In genomic region chr19:10771995-10772394, GRCm38 (mm10) we compare ENCODE assay signal across 17 mouse cellular contexts. TPM values are rescaled to one million over a fixed set of nuclear protein-coding genes. Genes with fewer than 3 reads are reported as not detected.
"Had no signal": no experiment of that assay in that cellular context is flagged by ENCODE, and none has a peak within 500 bp of the region (broad histone marks: within the 10 kb centered on the region; RNA-seq: fewer than 3 reads in every experiment).

No protein-coding gene starts in this region.

- H3K9ac ChIP-seq: neural tube, embryonic 13.5 days; neural tube, embryonic 15.5 days; stomach, embryonic 15.5 days had no signal

- DNase-seq: retina, postnatal 1 day; right cerebral cortex, adult 18-20 months; right cerebral cortex, postnatal 14 days; right cerebral cortex, postnatal 25 days; right cerebral cortex, postnatal 4 days; spleen, adult 18-20 months; thymus, adult 2 months; thymus, postnatal 14 days; thymus, postnatal 25 days; thymus, postnatal 36 days; thymus, postnatal 4 days had no signal

- H3K4me2 ChIP-seq: neural tube, embryonic 13.5 days; neural tube, embryonic 15.5 days; stomach, embryonic 15.5 days had no signal

- H3K27ac ChIP-seq: neural tube, embryonic 13.5 days; neural tube, embryonic 15.5 days; stomach, embryonic 15.5 days; stomach, postnatal 0 days had no signal

- H3K4me1 ChIP-seq: stomach, embryonic 15.5 days had no signal

- H3K27me3 ChIP-seq: neural tube, embryonic 13.5 days; neural tube, embryonic 15.5 days; stomach, embryonic 15.5 days had no signal

- H3K4me3 ChIP-seq: neural tube, embryonic 13.5 days; neural tube, embryonic 15.5 days; stomach, embryonic 15.5 days had no signal

- H3K36me3 ChIP-seq: neural tube, embryonic 13.5 days; neural tube, embryonic 15.5 days; stomach, embryonic 15.5 days had no signal

- H3K9me3 ChIP-seq: neural tube, embryonic 13.5 days; neural tube, embryonic 15.5 days; stomach, embryonic 15.5 days had no signal

RNA-seq across cellular contexts. Expression of gene Cd6, which starts 57.9 kb away (rescaled TPM):
- polyA plus RNA-seq: neural tube, embryonic 13.5 days; neural tube, embryonic 14.5 days; neural tube, embryonic 15.5 days; testis, adult 2 months had no signal
